Mouse (Mus musculus) G1E (cell line): Measurements from ENCODE around the gene Thop1.

Source experiments
- CTCF ChIP-seq: IDR thresholded peaks from 2 replicates; pipeline ENCODE4 v1.5.1; 2012; ENCODE audit warnings: low read depth, low read length, inconsistent platforms, mixed read lengths
- TAL1 ChIP-seq: conservative IDR thresholded peaks from 2 replicates; pipeline ENCODE4 v1.6.1; 2012; ENCODE audit warnings: low read depth, low read length, inconsistent platforms, mixed read lengths

- TF ChIP-seq CTCF (no peak), TAL1 (no peak)
Measured at GRCm38 (mm10) chr10:81087021-81087420, 17.2 kb downstream of the Thop1 start.
